Mouse (Mus musculus): Measurements from ENCODE around the gene Set.

DNA sequence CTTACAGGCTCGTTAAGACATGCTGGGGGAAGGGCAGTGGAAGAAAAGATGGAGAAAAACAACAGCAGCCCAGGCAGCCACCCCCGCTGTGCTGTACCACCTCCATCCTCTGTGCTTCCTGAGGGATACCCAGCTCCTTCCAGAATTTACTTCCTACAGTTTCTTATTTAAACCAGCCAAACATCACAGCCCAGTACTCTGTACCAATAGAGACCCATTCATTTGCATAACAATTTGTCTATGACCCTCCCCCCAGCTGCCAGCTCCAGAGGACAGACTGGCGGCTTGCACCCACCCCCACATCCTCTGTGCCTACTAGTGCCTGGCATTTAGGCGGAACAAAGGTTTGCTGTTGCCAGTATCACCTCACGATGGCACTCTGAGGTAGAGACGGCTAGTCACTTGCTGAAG is 62.5 kb downstream of the Set start:
- TF ChIP-seq EP300 (IDR thresholded peaks at IDR 0.05; ENCODE audit: low read depth) (no peak), CTCF (IDR thresholded peaks at IDR 0.05; ENCODE audit: low read depth) (no peak)
